Mouse (Mus musculus): ENCODE data around the gene Ubac1. TPM values are rescaled to one million over a fixed set of nuclear protein-coding genes. Genes with fewer than 3 reads are reported as not detected.
A peak's percentile ranks its signal among the peaks of the same experiment; 100 is the strongest.

Ubac1 gene
- polyA plus RNA-seq, 1 experiment from 2014 or later: 113 TPM

DNA sequence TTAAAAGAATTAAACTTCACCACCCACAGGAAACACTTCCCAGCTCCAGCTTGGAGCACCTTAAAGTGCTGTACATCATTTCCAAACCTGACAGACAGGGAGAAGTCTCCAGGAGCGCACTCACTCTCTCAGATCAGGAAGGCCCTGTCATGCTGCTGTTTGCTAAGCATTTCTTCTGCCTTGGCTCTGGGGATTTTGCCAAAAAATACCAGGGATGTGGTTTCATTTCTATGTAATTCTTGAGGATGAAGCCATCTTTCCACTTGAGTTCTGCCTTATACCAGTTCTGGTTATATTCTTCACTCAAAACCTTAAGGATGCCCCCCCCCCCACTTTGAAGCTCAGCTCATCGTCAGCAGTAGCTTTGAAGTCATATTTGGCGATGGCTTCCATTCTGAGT lies 26.8 kb downstream of the Ubac1 start:
- 86% methylated on average over 3 of the region's 3 CpGs for WGBS
- no peak for ATAC-seq (replicated peaks; ENCODE audit: insufficient number of reproducible peaks, low FRiP score, low TSS enrichment, low read depth)

DNA sequence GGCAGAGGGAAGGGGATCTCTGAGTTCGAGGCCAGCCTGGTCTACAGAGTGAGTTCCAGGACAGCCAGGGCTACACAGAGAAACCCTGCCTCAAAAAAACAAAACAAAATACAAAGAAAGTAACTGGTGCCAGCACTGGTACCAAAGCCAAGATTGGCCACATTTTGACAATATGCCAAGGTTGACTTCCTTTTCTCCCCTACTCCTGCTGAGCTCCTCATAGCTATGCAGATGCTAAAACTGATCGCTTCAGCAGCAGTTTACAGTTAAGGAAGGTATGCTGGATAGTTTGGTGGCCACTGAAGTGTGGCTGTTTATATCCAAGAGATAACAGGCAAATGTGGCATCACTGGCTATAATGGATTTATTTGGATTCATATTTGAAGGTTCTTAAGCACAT lies 29.3 kb downstream of the Ubac1 start:
- no peaks in the 10 kb centered on the region for H3K4me1 ChIP-seq (ENCODE audit: control insufficient read depth, insufficient read depth, low read length)
- H3K9ac ChIP-seq (replicated peaks; ENCODE audit: low read length): no peak overlapping the region
- no peak for ATAC-seq (replicated peaks; ENCODE audit: insufficient number of reproducible peaks, low FRiP score, low TSS enrichment, low read depth)
- no peak overlapping the region for H3K4me3 ChIP-seq (ENCODE audit: low read depth, low read length)
- no peaks in the 10 kb centered on the region for H3K27me3 ChIP-seq (ENCODE audit: control insufficient read depth, insufficient read depth, low read length)
- no peak overlapping the region for H3K4me2 ChIP-seq (ENCODE audit: low read depth, low read length)
- 84% methylated on average over 2 of the region's 2 CpGs for WGBS
- no peaks in the 10 kb centered on the region for H3K36me3 ChIP-seq (replicated peaks; ENCODE audit: control insufficient read depth, insufficient read depth, low read depth, low read length)
- no peak for DNase-seq (ENCODE audit: low spot score)
- H3K9me3 ChIP-seq (replicated peaks; ENCODE audit: control insufficient read depth, low read length): no peaks in the 10 kb centered on the region
- no peak overlapping the region for H3K27ac ChIP-seq (replicated peaks; ENCODE audit: low read depth, low read length)

More for the DNA sequence above, 26.8 kb downstream of the Ubac1 start:
- H3K4me2 ChIP-seq (ENCODE audit: low read depth, low read length): no peak overlapping the region
- H3K27ac ChIP-seq (replicated peaks; ENCODE audit: low read depth, low read length): no peak overlapping the region
- H3K4me1 ChIP-seq (ENCODE audit: control insufficient read depth, insufficient read depth, low read length): no peaks in the 10 kb centered on the region
- H3K4me3 ChIP-seq (ENCODE audit: low read depth, low read length): no peak overlapping the region
- no peaks in the 10 kb centered on the region for H3K27me3 ChIP-seq (ENCODE audit: control insufficient read depth, insufficient read depth, low read length)
- H3K9ac ChIP-seq (replicated peaks; ENCODE audit: low read length): no peak overlapping the region
- no peaks in the 10 kb centered on the region; the same call in 1 of the 2 replicates for H3K36me3 ChIP-seq (replicated peaks; ENCODE audit: control insufficient read depth, insufficient read depth, low read depth, low read length)
- H3K9me3 ChIP-seq (replicated peaks; ENCODE audit: control insufficient read depth, low read length): no peaks in the 10 kb centered on the region
- no peak for DNase-seq (ENCODE audit: low spot score)

DNA sequence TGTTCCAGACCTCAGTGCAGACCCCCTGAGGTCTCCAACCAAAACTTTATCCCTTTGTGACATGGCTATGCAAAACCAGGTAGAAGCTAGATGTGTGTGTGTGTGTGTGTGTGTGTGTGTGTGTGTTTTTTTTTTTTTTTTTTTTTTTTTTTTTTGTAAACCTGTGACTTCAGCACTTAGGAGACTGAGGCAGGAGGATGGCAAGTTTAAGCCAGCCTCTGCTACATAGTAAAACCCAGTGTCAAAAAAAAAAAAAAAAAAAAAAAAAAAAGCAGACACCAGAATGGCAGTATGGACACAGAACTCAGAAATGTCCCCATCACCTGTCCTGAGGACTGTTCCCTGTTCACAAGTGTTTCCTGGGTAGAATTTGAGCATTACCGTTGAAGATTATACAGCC lies 31.9 kb downstream of the Ubac1 start:
- Histone ChIP-seq H3K27ac (replicated peaks; ENCODE audit: low read depth, low read length) (no peak overlapping the region), H3K36me3 (replicated peaks; ENCODE audit: control insufficient read depth, insufficient read depth, low read depth, low read length) (no peaks in the 10 kb centered on the region), H3K9ac (replicated peaks; ENCODE audit: low read length) (no peak overlapping the region), H3K4me3 (ENCODE audit: low read depth, low read length) (no peak overlapping the region), H3K4me2 (ENCODE audit: low read depth, low read length) (no peak overlapping the region), H3K9me3 (replicated peaks; ENCODE audit: control insufficient read depth, low read length) (no peaks in the 10 kb centered on the region), H3K4me1 (ENCODE audit: control insufficient read depth, insufficient read depth, low read length) (no peaks in the 10 kb centered on the region), H3K27me3 (ENCODE audit: control insufficient read depth, insufficient read depth, low read length) (no peaks in the 10 kb centered on the region)
- WGBS: 85% methylated on average over 1 of the region's 1 CpGs
- DNase-seq (ENCODE audit: low spot score) (no peak), ATAC-seq (replicated peaks; ENCODE audit: insufficient number of reproducible peaks, low FRiP score, low TSS enrichment, low read depth) (no peak)

DNA sequence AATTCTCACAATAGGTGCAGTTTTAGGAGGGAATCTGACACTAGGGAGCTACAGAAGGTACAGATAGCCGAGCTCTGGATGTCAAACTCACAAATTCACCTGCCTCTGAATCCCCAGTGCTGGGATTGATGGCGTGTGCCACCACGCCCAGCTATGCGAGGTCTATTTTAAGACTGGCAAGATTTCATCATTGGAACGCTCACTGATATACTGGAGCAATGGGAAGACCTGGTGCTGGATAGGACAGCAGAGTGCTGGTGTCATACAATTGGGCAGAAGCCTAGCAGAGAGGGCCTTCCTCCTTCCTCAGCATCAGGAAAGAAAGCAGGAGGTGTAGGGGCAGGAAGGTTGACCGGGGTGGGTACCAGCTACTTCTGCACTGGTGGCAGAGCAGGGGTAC lies 33.7 kb downstream of the Ubac1 start:
- H3K36me3 ChIP-seq (replicated peaks; ENCODE audit: control insufficient read depth, insufficient read depth, low read depth, low read length): no peaks in the 10 kb centered on the region
- no peak overlapping the region for H3K4me2 ChIP-seq (ENCODE audit: low read depth, low read length)
- no peaks in the 10 kb centered on the region for H3K27me3 ChIP-seq (ENCODE audit: control insufficient read depth, insufficient read depth, low read length)
- ATAC-seq (replicated peaks; ENCODE audit: insufficient number of reproducible peaks, low FRiP score, low TSS enrichment, low read depth) (no peak), DNase-seq (ENCODE audit: low spot score) (no peak)
- no peaks in the 10 kb centered on the region for H3K4me1 ChIP-seq (ENCODE audit: control insufficient read depth, insufficient read depth, low read length)
- H3K9ac ChIP-seq (replicated peaks; ENCODE audit: low read length): no peak overlapping the region
- H3K9me3 ChIP-seq (replicated peaks; ENCODE audit: control insufficient read depth, low read length): no peaks in the 10 kb centered on the region
- no peak overlapping the region for H3K4me3 ChIP-seq (ENCODE audit: low read depth, low read length)
- WGBS: 88% methylated on average over 6 of the region's 6 CpGs
- H3K27ac ChIP-seq (replicated peaks; ENCODE audit: low read depth, low read length): no peak overlapping the region

DNA sequence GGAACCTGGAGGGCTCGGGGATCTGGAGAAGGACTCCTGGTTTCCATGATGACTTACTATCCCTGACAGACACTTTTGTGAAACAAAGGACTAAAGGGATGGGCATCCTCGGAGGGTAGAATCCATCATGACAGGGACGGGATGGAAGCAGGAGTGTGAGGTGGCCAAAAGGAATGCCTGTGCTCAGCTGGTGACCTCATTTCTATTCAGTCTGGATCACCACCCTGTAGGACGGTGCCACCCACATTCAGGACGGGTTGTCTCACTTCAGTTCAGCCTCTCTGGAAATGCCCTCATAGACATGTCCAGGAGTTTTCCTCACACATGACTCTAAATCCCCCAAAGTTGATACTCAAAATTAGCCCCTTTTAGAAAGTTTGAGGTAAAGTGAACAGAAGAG lies 34.9 kb downstream of the Ubac1 start:
- ATAC-seq (replicated peaks; ENCODE audit: insufficient number of reproducible peaks, low FRiP score, low TSS enrichment, low read depth) (no peak), DNase-seq (ENCODE audit: low spot score) (no peak)
- Histone ChIP-seq H3K27me3 (ENCODE audit: control insufficient read depth, insufficient read depth, low read length) (no peaks in the 10 kb centered on the region), H3K4me3 (ENCODE audit: low read depth, low read length) (no peak overlapping the region), H3K4me1 (ENCODE audit: control insufficient read depth, insufficient read depth, low read length) (no peaks in the 10 kb centered on the region), H3K9ac (replicated peaks; ENCODE audit: low read length) (no peak overlapping the region), H3K9me3 (replicated peaks; ENCODE audit: control insufficient read depth, low read length) (no peaks in the 10 kb centered on the region), H3K4me2 (ENCODE audit: low read depth, low read length) (no peak overlapping the region), H3K27ac (replicated peaks; ENCODE audit: low read depth, low read length) (no peak overlapping the region), H3K36me3 (replicated peaks; ENCODE audit: control insufficient read depth, insufficient read depth, low read depth, low read length) (no peaks in the 10 kb centered on the region)
- 66% methylated on average over 5 of the region's 5 CpGs for WGBS

DNA sequence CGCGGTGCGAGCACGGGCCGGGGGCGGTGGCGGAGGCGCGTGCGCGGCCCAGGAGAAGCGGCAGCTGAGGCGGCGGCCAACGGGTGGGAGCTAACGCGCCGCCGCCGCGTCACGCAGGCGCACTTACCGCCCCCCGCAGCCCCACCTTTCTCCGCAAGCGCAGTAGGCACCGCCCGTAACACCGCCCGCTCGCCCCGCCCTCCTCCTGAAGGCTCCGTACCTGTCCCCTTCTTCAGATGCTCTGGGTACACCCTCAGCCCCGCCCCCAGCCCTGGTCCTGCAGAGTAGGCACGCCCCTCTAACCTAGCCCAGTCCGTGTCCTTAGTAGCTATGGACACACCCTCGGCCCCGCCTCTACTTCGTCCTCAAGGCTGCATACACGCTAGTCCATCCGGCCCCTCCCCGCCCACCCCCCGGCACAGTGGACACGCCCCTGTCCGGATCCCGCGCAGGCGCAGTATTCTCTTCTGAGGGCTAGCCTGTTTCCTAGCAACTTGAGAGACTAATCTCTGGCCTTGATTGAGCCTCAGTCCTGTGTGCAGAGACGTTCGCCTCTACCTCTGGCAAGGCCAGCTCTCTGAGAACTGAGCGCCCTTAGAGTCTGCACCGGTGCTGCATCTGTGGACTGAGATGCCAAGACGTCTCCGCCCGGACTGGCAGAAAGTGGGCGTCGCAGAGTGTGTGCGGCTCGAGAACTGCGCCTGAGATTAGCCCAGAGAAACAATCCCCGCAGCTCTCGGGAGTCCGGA lies 38.2 kb downstream of the Ubac1 start, which contains the start of gene Camsap1:
TSS of gene Camsap1 (minus strand) at position 124 of the 749 bp plus-strand sequence.
- Histone ChIP-seq H3K27ac (replicated peaks; ENCODE audit: low read depth, low read length) (peak within 1 kb of the TSS; percentile 79), H3K36me3 (replicated peaks; ENCODE audit: control insufficient read depth, insufficient read depth, low read depth, low read length) (no peaks in the 10 kb centered on the region), H3K27me3 (ENCODE audit: control insufficient read depth, insufficient read depth, low read length) (no peaks in the 10 kb centered on the region), H3K4me2 (ENCODE audit: low read depth, low read length) (peak within 1 kb of the TSS; percentile 82), H3K4me1 (ENCODE audit: control insufficient read depth, insufficient read depth, low read length) (no peaks in the 10 kb centered on the region; the same call in 1 of the 2 replicates), H3K9me3 (replicated peaks; ENCODE audit: control insufficient read depth, low read length) (no peaks in the 10 kb centered on the region), H3K4me3 (ENCODE audit: low read depth, low read length) (peak within 1 kb of the TSS; percentile 95), H3K9ac (replicated peaks; ENCODE audit: low read length) (peak within 1 kb of the TSS; percentile 99)
- peak; percentile 100 for DNase-seq (ENCODE audit: low spot score)
- peak; percentile 99 for ATAC-seq (replicated peaks; ENCODE audit: insufficient number of reproducible peaks, low FRiP score, low TSS enrichment, low read depth)
- under 1% methylated on average over 35 of the region's 64 CpGs for WGBS

DNA sequence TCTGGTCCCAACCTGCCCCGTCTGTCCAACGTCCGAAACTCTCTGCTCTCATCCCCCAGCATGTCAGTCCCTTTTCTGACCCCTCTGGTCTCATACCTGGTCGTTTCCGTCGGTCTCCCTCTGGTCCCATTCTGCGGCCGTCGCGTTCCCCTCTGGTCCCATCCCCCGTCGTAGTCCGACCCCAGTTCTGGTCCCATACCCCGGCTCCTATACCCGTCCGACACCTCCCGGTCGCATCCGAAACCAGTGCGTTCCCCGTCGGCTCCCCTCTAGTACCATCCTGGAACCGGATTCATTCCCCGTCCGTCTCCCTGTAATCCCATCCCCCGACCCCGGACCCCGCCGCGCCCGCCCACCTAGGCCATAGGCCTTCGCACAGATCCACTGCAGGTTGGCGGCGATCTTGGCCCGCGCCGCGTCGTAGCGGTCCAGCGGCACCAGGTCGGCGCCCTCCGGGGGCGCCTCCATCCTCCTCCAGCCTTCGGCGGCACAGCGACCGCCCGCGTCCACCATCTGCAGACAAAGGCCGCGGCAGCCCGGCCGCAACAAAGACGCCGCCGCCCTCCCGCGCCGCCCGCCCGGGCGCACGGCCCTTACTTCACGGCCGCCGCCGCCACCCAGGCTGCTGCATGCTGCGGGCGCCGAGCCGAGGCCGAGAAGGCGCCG lies 39.0 kb downstream of the Ubac1 start:
- DNase-seq (ENCODE audit: low spot score): no peak
- H3K4me3 ChIP-seq (ENCODE audit: low read depth, low read length): peak overlapping the region; percentile 95
- WGBS: under 1% methylated on average over 66 of the region's 76 CpGs
- peak overlapping the region; percentile 82 for H3K4me2 ChIP-seq (ENCODE audit: low read depth, low read length)
- H3K4me1 ChIP-seq (ENCODE audit: control insufficient read depth, insufficient read depth, low read length): no peaks in the 10 kb centered on the region; the same call in 1 of the 2 replicates
- H3K9ac ChIP-seq (replicated peaks; ENCODE audit: low read length): peak overlapping the region; percentile 99
- H3K9me3 ChIP-seq (replicated peaks; ENCODE audit: control insufficient read depth, low read length): no peaks in the 10 kb centered on the region
- no peaks in the 10 kb centered on the region for H3K36me3 ChIP-seq (replicated peaks; ENCODE audit: control insufficient read depth, insufficient read depth, low read depth, low read length)
- no peaks in the 10 kb centered on the region for H3K27me3 ChIP-seq (ENCODE audit: control insufficient read depth, insufficient read depth, low read length)
- ATAC-seq (replicated peaks; ENCODE audit: insufficient number of reproducible peaks, low FRiP score, low TSS enrichment, low read depth): peak; percentile 22
- H3K27ac ChIP-seq (replicated peaks; ENCODE audit: low read depth, low read length): peak overlapping the region; percentile 79

DNA sequence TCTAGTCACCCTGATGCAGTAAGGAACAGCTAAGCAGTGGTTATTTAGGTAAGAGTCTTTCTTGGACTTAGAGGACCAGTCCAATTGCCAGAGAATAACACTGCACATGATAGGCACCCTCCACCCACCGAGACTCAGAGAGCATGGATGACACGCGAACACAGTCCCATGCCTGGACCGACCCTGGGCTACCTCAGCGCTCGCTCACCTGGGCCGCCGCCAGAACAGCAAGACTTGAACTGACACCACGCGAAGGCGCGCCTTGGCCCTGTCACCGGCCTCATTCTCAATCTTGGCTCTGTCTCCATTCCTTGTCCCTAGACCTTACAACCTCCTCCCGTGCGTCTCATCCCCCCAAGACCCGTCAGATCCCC lies 39.5 kb downstream of the Ubac1 start:
- Histone ChIP-seq H3K36me3 (replicated peaks; ENCODE audit: control insufficient read depth, insufficient read depth, low read depth, low read length) (no peaks in the 10 kb centered on the region), H3K4me1 (ENCODE audit: control insufficient read depth, insufficient read depth, low read length) (no peaks in the 10 kb centered on the region; the same call in 1 of the 2 replicates), H3K4me2 (ENCODE audit: low read depth, low read length) (peak overlapping the region; percentile 82), H3K4me3 (ENCODE audit: low read depth, low read length) (peak overlapping the region; percentile 95), H3K9ac (replicated peaks; ENCODE audit: low read length) (peak overlapping the region; percentile 99), H3K27me3 (ENCODE audit: control insufficient read depth, insufficient read depth, low read length) (no peaks in the 10 kb centered on the region), H3K27ac (replicated peaks; ENCODE audit: low read depth, low read length) (no peak overlapping the region), H3K9me3 (replicated peaks; ENCODE audit: control insufficient read depth, low read length) (no peaks in the 10 kb centered on the region)
- WGBS: under 1% methylated on average over 16 of the region's 16 CpGs
- ATAC-seq (replicated peaks; ENCODE audit: insufficient number of reproducible peaks, low FRiP score, low TSS enrichment, low read depth) (no peak), DNase-seq (ENCODE audit: low spot score) (peak; percentile 9)

All from embryonic facial prominence, embryonic 11.5 days (tissue).